Mouse (Mus musculus): ENCODE data around the gene Crcp. TPM values are rescaled to one million over a fixed set of nuclear protein-coding genes. Genes with fewer than 3 reads are reported as not detected.

Crcp gene
- polyA plus RNA-seq, 2 experiments: 24.2 to 25.4 TPM

GRCm38 (mm10) chr5:129994989-129995388, 34.1 kb upstream of the Crcp start:
- Histone ChIP-seq H3K27ac (replicated peaks; ENCODE audit: low read depth, low read length) (no peak overlapping the region), H3K4me2 (replicated peaks; ENCODE audit: low read depth, low read length, severe bottlenecking) (no peak overlapping the region), H3K9me3 (ENCODE audit: control insufficient read depth, low read length) (no peaks in the 10 kb centered on the region), H3K9ac (ENCODE audit: low read depth, low read length, severe bottlenecking) (no peak overlapping the region), H3K4me3 (replicated peaks; ENCODE audit: low read length) (no peak overlapping the region), H3K36me3 (ENCODE audit: control insufficient read depth, insufficient read depth, low read length) (peaks cover 7% of the 10 kb centered on the region; the same call in 1 of the 2 replicates), H3K4me1 (ENCODE audit: control insufficient read depth, insufficient read depth, low read length) (no peaks in the 10 kb centered on the region), H3K27me3 (ENCODE audit: control insufficient read depth, insufficient read depth, low read length) (no peaks in the 10 kb centered on the region)
- TF ChIP-seq POLR2A (IDR thresholded peaks at IDR 0.05; ENCODE audit: borderline replicate concordance, extremely low read depth, insufficient read depth, insufficient read length): no peak
- ATAC-seq (ENCODE audit: low FRiP score, low read depth) (no peak), DNase-seq (ENCODE audit: low spot score) (no peak)
- 92% methylated on average over 7 of the region's 7 CpGs for WGBS

- 63% methylated on average over 19 of the region's 19 CpGs for WGBS
- no peak overlapping the region for H3K4me3 ChIP-seq (replicated peaks; ENCODE audit: low read length)
- no peaks in the 10 kb centered on the region for H3K9me3 ChIP-seq (ENCODE audit: control insufficient read depth, low read length)
- no peak for TF ChIP-seq POLR2A (IDR thresholded peaks at IDR 0.05; ENCODE audit: borderline replicate concordance, extremely low read depth, insufficient read depth, insufficient read length)
- ATAC-seq (ENCODE audit: low FRiP score, low read depth) (no peak), DNase-seq (ENCODE audit: low spot score) (no peak)
- no peak overlapping the region for H3K27ac ChIP-seq (replicated peaks; ENCODE audit: low read depth, low read length)
- peaks cover 11% of the 10 kb centered on the region; the same call in 1 of the 2 replicates for H3K36me3 ChIP-seq (ENCODE audit: control insufficient read depth, insufficient read depth, low read length)
- peaks cover 6% of the 10 kb centered on the region for H3K4me1 ChIP-seq (ENCODE audit: control insufficient read depth, insufficient read depth, low read length)
- no peak overlapping the region for H3K4me2 ChIP-seq (replicated peaks; ENCODE audit: low read depth, low read length, severe bottlenecking)
- H3K9ac ChIP-seq (ENCODE audit: low read depth, low read length, severe bottlenecking): no peak overlapping the region
- H3K27me3 ChIP-seq (ENCODE audit: control insufficient read depth, insufficient read depth, low read length): no peaks in the 10 kb centered on the region
Measured at GRCm38 (mm10) chr5:129997700-129998099, 31.4 kb upstream of the Crcp start.

- peak; percentile 62 for DNase-seq (ENCODE audit: low spot score)
Measured at GRCm38 (mm10) chr5:129999097-129999496, 30.0 kb upstream of the Crcp start.

GRCm38 (mm10) chr5:130000735-130001134, 28.4 kb upstream of the Crcp start:
- H3K9me3 ChIP-seq (ENCODE audit: control insufficient read depth, low read length): no peaks in the 10 kb centered on the region
- 92% methylated on average over 12 of the region's 12 CpGs for WGBS
- peaks cover 11% of the 10 kb centered on the region for H3K4me1 ChIP-seq (ENCODE audit: control insufficient read depth, insufficient read depth, low read length)
- no peak overlapping the region for H3K9ac ChIP-seq (ENCODE audit: low read depth, low read length, severe bottlenecking)
- no peak overlapping the region for H3K27ac ChIP-seq (replicated peaks; ENCODE audit: low read depth, low read length)
- ATAC-seq (ENCODE audit: low FRiP score, low read depth): no peak
- H3K27me3 ChIP-seq (ENCODE audit: control insufficient read depth, insufficient read depth, low read length): no peaks in the 10 kb centered on the region
- no peak for DNase-seq (ENCODE audit: low spot score)
- no peak for TF ChIP-seq POLR2A (IDR thresholded peaks at IDR 0.05; ENCODE audit: borderline replicate concordance, extremely low read depth, insufficient read depth, insufficient read length)
- H3K36me3 ChIP-seq (ENCODE audit: control insufficient read depth, insufficient read depth, low read length): 0 out of 2 replicates have a peak, but pooled peaks cover 5% of the 10 kb centered on the region
- H3K4me2 ChIP-seq (replicated peaks; ENCODE audit: low read depth, low read length, severe bottlenecking): no peak overlapping the region
- H3K4me3 ChIP-seq (replicated peaks; ENCODE audit: low read length): no peak overlapping the region

More at GRCm38 (mm10) chr5:129999097-129999496, 30.0 kb upstream of the Crcp start:
- Histone ChIP-seq H3K4me2 (replicated peaks; ENCODE audit: low read depth, low read length, severe bottlenecking) (no peak overlapping the region), H3K9ac (ENCODE audit: low read depth, low read length, severe bottlenecking) (no peak overlapping the region), H3K4me3 (replicated peaks; ENCODE audit: low read length) (no peak overlapping the region), H3K9me3 (ENCODE audit: control insufficient read depth, low read length) (no peaks in the 10 kb centered on the region), H3K36me3 (ENCODE audit: control insufficient read depth, insufficient read depth, low read length) (0 out of 2 replicates have a peak, but pooled peaks cover 7% of the 10 kb centered on the region), H3K27ac (replicated peaks; ENCODE audit: low read depth, low read length) (no peak overlapping the region), H3K4me1 (ENCODE audit: control insufficient read depth, insufficient read depth, low read length) (peaks cover 11% of the 10 kb centered on the region), H3K27me3 (ENCODE audit: control insufficient read depth, insufficient read depth, low read length) (no peaks in the 10 kb centered on the region)
- TF ChIP-seq POLR2A (IDR thresholded peaks at IDR 0.05; ENCODE audit: borderline replicate concordance, extremely low read depth, insufficient read depth, insufficient read length): no peak
- WGBS: 31% methylated on average over 4 of the region's 4 CpGs
- ATAC-seq (ENCODE audit: low FRiP score, low read depth): no peak

GRCm38 (mm10) chr5:130001356-130001987, 27.6 kb upstream of the Crcp start:
- peak overlapping the region; percentile 67 for H3K4me3 ChIP-seq (replicated peaks; ENCODE audit: low read length)
- no peak for DNase-seq (ENCODE audit: low spot score)
- peak overlapping the region; percentile 63 for H3K4me2 ChIP-seq (replicated peaks; ENCODE audit: low read depth, low read length, severe bottlenecking)
- no peak overlapping the region for H3K27ac ChIP-seq (replicated peaks; ENCODE audit: low read depth, low read length)
- H3K9ac ChIP-seq (ENCODE audit: low read depth, low read length, severe bottlenecking): peak overlapping the region; percentile 75; the same call in 1 of the 2 replicates
- 0 out of 2 replicates have a peak, but pooled peaks cover 4% of the 10 kb centered on the region for H3K36me3 ChIP-seq (ENCODE audit: control insufficient read depth, insufficient read depth, low read length)
- peaks cover 11% of the 10 kb centered on the region for H3K4me1 ChIP-seq (ENCODE audit: control insufficient read depth, insufficient read depth, low read length)
- H3K27me3 ChIP-seq (ENCODE audit: control insufficient read depth, insufficient read depth, low read length): no peaks in the 10 kb centered on the region
- no peak for ATAC-seq (ENCODE audit: low FRiP score, low read depth)
- no peak for TF ChIP-seq POLR2A (IDR thresholded peaks at IDR 0.05; ENCODE audit: borderline replicate concordance, extremely low read depth, insufficient read depth, insufficient read length)
- no peaks in the 10 kb centered on the region for H3K9me3 ChIP-seq (ENCODE audit: control insufficient read depth, low read length)
- WGBS: 55% methylated on average over 5 of the region's 5 CpGs
